Mouse (Mus musculus) right cerebral cortex, postnatal 36 days (tissue): Measurements from ENCODE around the gene Kcnt2.
A peak's percentile ranks its signal among the peaks of the same experiment; 100 is the strongest.

Source experiments
- DNase-seq, 2 experiments: peaks; one replicate each; pipeline ENCODE4 v3.0.0; 2022; ENCODE audit warnings: low spot score in 2 of 2, mixed read lengths in 1 of 2

The Kcnt2 gene

GRCm38 (mm10) chr1:140373532-140373931 lies 127.6 kb downstream of the Kcnt2 start:
- DNase-seq, result no peak

GRCm38 (mm10) chr1:140378791-140379190 lies 132.8 kb downstream of the Kcnt2 start:
- no peak for DNase-seq

DNA sequence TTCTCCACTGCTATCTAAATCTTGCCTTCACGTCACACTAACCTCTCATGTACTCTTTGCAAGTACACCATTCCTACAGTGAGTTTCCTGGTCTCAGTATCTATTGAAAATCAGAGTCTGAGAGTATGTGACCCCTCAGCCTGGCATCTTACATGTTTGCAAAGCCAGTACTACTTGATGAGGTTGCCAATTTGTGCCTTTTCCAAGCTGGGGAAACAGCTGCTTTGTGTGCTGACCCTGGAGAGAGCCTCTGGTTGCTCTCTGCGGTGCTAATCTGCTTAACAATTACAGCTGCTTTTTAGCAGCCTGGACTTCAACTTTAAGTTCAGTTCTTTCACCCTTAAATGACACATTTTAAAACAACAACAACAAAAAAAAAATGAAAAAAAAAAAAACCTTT lies 133.6 kb downstream of the Kcnt2 start:
- no peak for DNase-seq

DNA sequence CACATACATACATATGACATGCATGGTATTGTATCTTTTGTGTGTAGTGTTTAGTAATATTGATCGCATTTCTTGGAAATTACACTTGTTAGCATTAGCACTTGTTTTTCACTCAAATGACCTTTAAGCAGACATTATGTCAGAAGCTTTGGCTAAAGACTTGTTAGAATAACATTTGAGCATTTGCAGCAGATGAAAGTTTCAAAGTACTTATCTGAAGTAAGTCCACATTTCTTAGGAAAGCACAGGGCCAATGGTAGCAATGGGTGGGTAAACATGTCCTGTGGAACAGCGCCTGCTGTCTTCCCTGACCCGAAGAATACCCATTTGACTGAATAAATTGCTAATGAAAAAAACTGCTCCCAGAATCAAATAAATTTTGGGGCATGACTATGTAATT lies 135.1 kb downstream of the Kcnt2 start:
- no peak for DNase-seq

DNA sequence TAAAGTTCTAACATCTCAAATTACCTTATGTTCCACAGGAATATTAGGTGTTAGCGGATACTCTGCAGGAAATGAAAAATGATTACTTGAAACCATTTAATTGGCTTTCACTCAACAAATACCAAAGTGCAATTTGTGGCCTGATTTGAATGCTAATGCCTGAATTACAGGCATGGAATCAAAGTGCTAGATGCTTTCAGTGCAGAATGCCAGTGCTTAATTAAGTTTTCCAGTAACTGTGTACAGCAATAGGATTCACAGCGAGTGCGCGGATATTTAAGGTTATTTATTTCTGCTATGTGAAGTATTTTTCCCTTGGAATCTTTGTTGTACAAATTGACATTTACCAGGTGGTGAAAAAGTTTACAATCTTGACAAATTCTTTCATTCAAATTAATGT lies 144.3 kb downstream of the Kcnt2 start:
- DNase-seq, result no peak

GRCm38 (mm10) chr1:140397756-140398155 lies 151.8 kb downstream of the Kcnt2 start:
- no peak for DNase-seq

DNA sequence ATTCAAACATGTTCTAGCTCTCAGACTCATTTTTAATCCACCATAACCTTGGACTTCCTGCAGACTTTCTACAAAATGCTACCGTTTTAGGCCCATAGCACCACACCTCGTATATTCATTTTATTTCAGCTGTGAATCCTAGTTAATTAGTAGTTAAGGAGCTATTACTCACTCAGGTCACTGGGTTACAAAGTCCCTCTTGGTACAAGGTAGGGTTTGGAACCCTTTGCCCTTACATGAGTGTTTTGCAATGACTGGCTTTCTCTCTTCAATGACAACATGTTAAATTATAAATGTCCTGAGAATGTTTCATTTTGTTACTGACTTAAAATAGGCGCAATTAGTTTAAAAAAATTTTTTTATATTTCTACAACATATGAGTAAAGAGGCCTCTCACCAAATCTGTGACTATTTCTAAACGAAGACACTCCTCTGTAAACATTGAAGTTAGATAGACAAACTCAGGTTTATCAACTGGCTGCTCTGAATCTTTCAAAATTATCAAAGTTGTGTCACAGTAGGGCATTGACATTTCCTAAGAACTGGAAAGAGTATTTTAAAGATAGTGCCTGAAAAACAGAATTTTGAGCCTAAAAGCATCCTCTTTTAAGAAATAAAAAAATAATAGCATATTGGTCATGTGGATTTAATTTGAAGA lies 160.8 kb downstream of the Kcnt2 start:
- no peak for DNase-seq

DNA sequence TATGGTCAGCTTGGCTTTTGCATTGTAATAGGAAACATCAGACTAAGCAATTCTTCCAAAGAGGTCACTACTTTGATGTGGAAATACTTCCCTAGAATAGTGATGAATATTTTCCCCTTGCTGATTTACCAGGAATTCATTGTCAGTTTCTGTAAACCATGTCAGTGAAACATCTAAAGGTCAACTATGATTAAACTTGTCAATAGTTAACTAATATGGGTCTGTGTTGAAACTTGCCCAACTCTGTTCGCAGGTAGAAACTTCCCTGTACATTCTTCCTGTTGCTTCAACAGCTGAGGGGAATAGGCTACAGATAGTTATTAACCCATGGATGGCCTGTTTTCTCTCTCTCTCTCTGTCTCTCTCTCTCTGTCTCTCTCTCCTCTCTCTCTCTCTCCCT lies 169.8 kb downstream of the Kcnt2 start:
- DNase-seq, result no peak

DNA sequence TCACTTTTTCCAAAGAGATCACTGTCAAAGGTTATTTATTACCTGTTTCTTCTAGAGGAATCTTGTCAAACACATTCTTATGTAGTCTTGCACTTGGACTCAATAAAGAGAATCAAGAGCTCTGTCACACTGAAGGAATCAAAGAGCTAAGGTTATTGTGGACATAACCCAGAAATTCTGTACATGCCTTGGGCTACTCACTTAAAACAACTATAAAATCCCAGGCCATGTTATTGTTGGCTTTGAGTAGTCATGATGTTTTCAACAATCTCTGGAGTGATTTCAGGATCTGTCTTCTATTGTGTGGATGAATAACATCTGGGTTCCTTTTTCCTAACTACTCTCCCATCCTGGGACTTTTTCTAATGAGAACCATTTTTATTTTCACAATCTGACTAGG lies 177.0 kb downstream of the Kcnt2 start:
- no peak for DNase-seq

- no peak for DNase-seq
These were observed 183.4 kb downstream of the Kcnt2 start for GRCm38 (mm10) chr1:140429284-140429850.

DNA sequence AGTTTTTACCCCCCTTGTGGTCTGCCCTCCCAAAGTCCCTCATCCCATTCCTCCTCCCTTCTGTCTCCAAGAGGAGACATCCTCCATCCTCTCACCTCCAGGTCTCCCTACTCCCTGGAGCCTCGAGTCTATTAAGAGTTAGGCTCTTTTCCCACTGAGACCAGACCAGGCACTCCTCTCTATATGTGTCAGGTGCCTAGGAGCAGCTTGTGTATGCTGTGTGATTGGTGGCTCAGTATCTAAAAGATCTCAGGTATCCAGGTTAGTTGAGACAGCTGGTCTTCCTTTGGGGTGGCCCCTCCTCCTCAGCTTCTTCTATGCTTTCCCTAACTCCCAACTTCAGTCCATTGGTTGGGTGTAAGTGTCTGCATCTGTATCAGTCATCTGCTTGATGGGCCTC lies 186.1 kb downstream of the Kcnt2 start:
- DNase-seq, result no peak

GRCm38 (mm10) chr1:140434791-140435190 lies 188.8 kb downstream of the Kcnt2 start:
- no peak for DNase-seq

- DNase-seq, result no peak
These were observed 192.2 kb downstream of the Kcnt2 start for GRCm38 (mm10) chr1:140438176-140438575.

GRCm38 (mm10) chr1:140443904-140444303 lies 197.9 kb downstream of the Kcnt2 start:
- DNase-seq, result no peak

GRCm38 (mm10) chr1:140444394-140444793 lies 198.4 kb downstream of the Kcnt2 start:
- DNase-seq, result no peak

DNA sequence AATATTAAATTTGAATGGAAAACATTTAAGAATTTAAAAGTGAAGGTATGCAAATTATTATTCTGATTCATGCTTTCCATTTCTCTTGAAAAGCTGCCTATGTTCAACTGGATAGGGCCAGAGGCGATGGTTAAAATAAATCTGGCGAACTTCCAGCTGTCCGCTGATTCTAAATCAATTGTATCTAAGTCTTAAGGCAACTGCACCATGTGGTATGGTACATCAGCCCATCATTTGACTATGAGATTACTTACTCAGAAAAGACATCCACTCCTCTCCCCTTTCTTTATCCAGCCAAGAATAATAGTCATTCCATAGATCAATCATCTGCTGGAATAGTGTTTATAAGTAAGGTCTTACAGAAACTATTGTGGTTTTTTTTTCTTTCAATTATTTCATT lies 205.5 kb downstream of the Kcnt2 start:
- DNase-seq, result no peak

- DNase-seq, result no peak
These were observed 206.0 kb downstream of the Kcnt2 start for GRCm38 (mm10) chr1:140451924-140452323.

DNA sequence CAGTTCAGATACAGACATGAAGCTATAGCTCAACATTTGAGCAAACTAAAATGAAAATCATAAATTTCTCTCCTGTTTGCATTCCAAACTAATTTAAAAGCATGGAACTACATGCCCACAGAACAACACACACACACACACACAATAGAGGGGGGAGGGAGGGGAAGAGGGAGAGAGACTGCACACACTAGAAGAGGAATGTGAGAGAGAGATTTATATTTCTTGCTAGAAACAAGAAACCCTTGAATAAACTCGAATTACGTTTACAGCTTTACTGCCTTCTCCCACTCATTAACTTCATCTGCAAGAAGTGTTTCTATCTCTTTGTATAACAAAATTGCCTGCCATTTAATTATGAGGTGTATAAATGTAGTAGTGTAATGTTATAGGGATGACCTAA lies 209.9 kb downstream of the Kcnt2 start:
- DNase-seq, result no peak

DNA sequence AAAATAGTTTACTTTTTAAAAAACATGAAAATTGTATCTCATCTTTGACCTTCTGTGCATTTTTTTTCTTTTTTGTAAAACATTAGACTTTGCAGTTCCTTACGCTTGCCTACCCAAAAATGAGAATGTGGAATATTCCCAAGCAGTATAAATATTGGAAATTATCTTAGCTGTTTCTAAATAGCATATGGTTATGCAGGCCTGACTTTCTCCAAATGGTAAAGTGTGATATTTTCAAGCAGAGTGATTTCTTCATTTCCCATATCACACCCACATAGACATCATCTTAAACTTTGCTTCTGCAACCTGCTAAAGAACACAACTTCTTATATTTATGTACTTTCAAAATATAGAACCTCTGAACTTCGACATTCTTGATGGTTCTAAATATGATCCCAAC lies 210.9 kb downstream of the Kcnt2 start:
- no peak for DNase-seq

GRCm38 (mm10) chr1:140468315-140468714 lies 222.4 kb downstream of the Kcnt2 start:
- no peak for DNase-seq

- no peak for DNase-seq
These were observed 223.6 kb downstream of the Kcnt2 start for GRCm38 (mm10) chr1:140469586-140469985.

- peak in 1 of 2 experiments; percentile 9 for DNase-seq
These were observed 231.0 kb downstream of the Kcnt2 start for GRCm38 (mm10) chr1:140476921-140477320.

- no peak for DNase-seq
These were observed 238.1 kb downstream of the Kcnt2 start for GRCm38 (mm10) chr1:140484016-140484415.

DNA sequence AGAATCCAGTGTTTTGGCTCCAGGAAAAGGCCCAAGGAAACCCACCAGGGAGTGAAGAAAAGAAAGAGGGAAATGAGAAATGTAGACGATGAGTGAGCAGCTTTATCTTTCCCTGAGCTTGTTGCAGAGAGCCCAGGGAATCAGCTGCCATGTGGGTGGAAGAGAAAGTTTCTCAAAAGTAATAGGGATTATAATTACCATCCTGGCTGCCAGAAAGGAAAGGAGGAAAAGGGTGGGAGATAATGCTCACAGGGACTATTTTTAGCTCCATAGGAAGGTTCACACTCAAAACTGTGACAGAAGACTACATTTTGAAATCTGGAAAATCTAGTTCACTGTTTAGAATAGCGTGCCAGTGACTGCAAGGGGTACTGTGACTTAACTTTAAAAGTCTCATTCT lies 243.9 kb downstream of the Kcnt2 start:
- DNase-seq, result peak; percentile 34 to 79
